Mouse (Mus musculus) hindbrain, embryonic 15.5 days (tissue): Measurements from ENCODE around the gene Colgalt2. TPM values are rescaled to one million over a fixed set of nuclear protein-coding genes. Genes with fewer than 3 reads are reported as not detected.

Experiments used
- ATAC-seq: fragments of 200-750 bp; cut with Nextera tagmentation; 2 replicates; pipeline ENCODE4 v1.8.0; 2017; ENCODE audit warnings: low read depth, moderate number of reproducible peaks, moderate TSS enrichment; ENCODE audit not compliant: low FRiP score
- H3K27ac ChIP-seq: fragments of 300-500 bp; sonication (generic); replicated peaks from 2 replicates; pipeline ENCODE4 v1.5.1; 2015; ENCODE audit warnings: mild to moderate bottlenecking, inconsistent platforms
- H3K27me3 ChIP-seq: fragments of 300-500 bp; sonication (generic); 2 replicates; pipeline ENCODE4 v1.6.1; 2015; ENCODE audit warnings: control low read depth, inconsistent platforms
- H3K36me3 ChIP-seq: fragments of 300-500 bp; sonication (generic); 2 replicates; pipeline ENCODE4 v1.6.1; 2015; ENCODE audit warnings: control low read depth, inconsistent platforms
- H3K4me1 ChIP-seq: fragments of 300-500 bp; sonication (generic); replicated peaks from 2 replicates; pipeline ENCODE4 v1.6.1; 2015; ENCODE audit warnings: control low read depth, inconsistent platforms
- H3K4me2 ChIP-seq: fragments of 300-500 bp; sonication (generic); 2 replicates; pipeline ENCODE4 v1.6.1; 2015; ENCODE audit warnings: moderate library complexity, mild to moderate bottlenecking, inconsistent platforms
- H3K4me3 ChIP-seq: fragments of 300-500 bp; sonication (generic); 2 replicates; pipeline ENCODE4 v1.5.1; 2015; ENCODE audit warnings: mild to moderate bottlenecking, inconsistent platforms
- H3K9ac ChIP-seq: fragments of 300-500 bp; sonication (generic); 2 replicates; pipeline ENCODE4 v1.6.1; 2015; ENCODE audit warnings: inconsistent platforms
- H3K9me3 ChIP-seq: fragments of 300-500 bp; sonication (generic); 2 replicates; pipeline ENCODE4 v1.6.1; 2016; ENCODE audit warnings: control low read depth, inconsistent platforms
- WGBS: fragments of 180-500 bp; shearing (Covaris S2); methylation state at CpG from one replicate; pipeline ENCODE4 v1.1.7; 2015; 5-methylcytosine and 5-hydroxymethylcytosine counted together
- polyA plus RNA-seq: library from polyadenylated mRNA; unstranded; fragments of >200 nt; fragmentation: Nextera tagmentation; extraction: Ambion mirVana; gene quantifications from 2 replicates; pipeline ENCODE4 v1.2.1, GENCODE M21; 2015

The Colgalt2 gene
- polyA plus RNA-seq, 1 experiment from 2014 or later, result 3.7 TPM

- ATAC-seq, result no peak
These were observed 106.5 kb downstream of the Colgalt2 start for GRCm38 (mm10) chr1:152506175-152506574.

GRCm38 (mm10) chr1:152506726-152507125 is 107.1 kb downstream of the Colgalt2 start:
- no peak overlapping the region for H3K4me3 ChIP-seq
- no peak for ATAC-seq
- no peak overlapping the region for H3K27ac ChIP-seq
- no peaks in the 10 kb centered on the region for H3K4me1 ChIP-seq
- H3K27me3 ChIP-seq, result no peaks in the 10 kb centered on the region
- no peaks in the 10 kb centered on the region for H3K9me3 ChIP-seq
- WGBS, result 93% methylated on average over 7 of the region's 7 CpGs
- H3K4me2 ChIP-seq, result no peak overlapping the region
- H3K9ac ChIP-seq, result no peak overlapping the region
- H3K36me3 ChIP-seq, result no peaks in the 10 kb centered on the region

More at GRCm38 (mm10) chr1:152506175-152506574, 106.5 kb downstream of the Colgalt2 start:
- Histone ChIP-seq H3K27ac (no peak overlapping the region), H3K27me3 (no peaks in the 10 kb centered on the region), H3K9ac (no peak overlapping the region), H3K4me2 (no peak overlapping the region), H3K4me3 (no peak overlapping the region), H3K4me1 (no peaks in the 10 kb centered on the region), H3K9me3 (no peaks in the 10 kb centered on the region), H3K36me3 (no peaks in the 10 kb centered on the region)
- 90% methylated on average over 5 of the region's 5 CpGs for WGBS

DNA sequence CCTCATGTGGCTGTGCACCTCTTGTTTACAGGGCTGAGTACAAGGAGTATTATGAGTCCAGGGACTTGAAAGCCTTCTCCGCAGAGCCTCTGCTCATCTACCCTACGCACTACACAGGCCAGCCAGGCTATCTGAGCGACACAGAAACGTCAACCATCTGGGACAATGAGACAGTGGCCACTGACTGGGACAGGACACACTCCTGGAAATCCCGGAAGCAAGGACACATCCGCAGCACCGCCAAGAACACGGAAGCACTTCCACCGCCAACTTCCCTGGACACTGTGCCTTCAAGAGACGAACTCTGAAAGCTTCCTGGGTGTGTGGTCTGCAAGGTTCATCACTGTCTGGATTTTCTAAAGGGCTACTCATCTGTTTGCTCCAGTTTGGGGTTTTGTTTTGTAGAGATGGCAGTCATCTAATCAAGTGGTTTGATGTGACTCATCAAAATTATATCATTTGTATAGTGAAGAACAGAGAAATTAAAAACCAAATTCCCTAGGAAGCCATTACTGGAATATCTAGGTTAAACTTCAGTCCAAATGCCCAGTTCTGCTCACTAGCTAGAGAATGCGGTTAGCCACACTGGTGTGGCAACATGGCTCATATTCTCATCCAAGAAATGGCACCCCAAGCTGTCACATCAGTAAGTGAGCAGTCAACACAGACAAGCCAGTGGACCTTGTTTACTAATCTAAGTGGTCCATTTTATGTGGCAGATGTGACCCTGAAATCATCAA is 109.0 kb downstream of the Colgalt2 start:
- no peak for ATAC-seq
- no peaks in the 10 kb centered on the region for H3K4me1 ChIP-seq
- 95% methylated on average over 11 of the region's 11 CpGs for WGBS
- H3K27me3 ChIP-seq, result no peaks in the 10 kb centered on the region
- H3K4me2 ChIP-seq, result no peak overlapping the region
- H3K36me3 ChIP-seq, result no peaks in the 10 kb centered on the region
- no peak overlapping the region for H3K4me3 ChIP-seq
- no peaks in the 10 kb centered on the region for H3K9me3 ChIP-seq
- H3K27ac ChIP-seq, result no peak overlapping the region
- H3K9ac ChIP-seq, result no peak overlapping the region

GRCm38 (mm10) chr1:152511237-152511636 is 111.6 kb downstream of the Colgalt2 start:
- WGBS, result 74% methylated on average over 4 of the region's 4 CpGs
- Histone ChIP-seq H3K27me3 (no peaks in the 10 kb centered on the region), H3K4me3 (no peak overlapping the region), H3K27ac (no peak overlapping the region), H3K9me3 (no peaks in the 10 kb centered on the region), H3K4me1 (peaks cover 4% of the 10 kb centered on the region; the same call in 1 of the 2 replicates), H3K4me2 (no peak overlapping the region), H3K9ac (no peak overlapping the region), H3K36me3 (no peaks in the 10 kb centered on the region)
- no peak for ATAC-seq

- Histone ChIP-seq H3K27me3 (no peaks in the 10 kb centered on the region), H3K4me1 (peaks cover 4% of the 10 kb centered on the region; the same call in 1 of the 2 replicates), H3K36me3 (no peaks in the 10 kb centered on the region; the same call in 1 of the 2 replicates), H3K4me2 (no peak overlapping the region), H3K27ac (0 out of 2 replicates have a peak overlapping the region, but pooled peaks have one; percentile 1), H3K9ac (no peak overlapping the region), H3K4me3 (no peak overlapping the region), H3K9me3 (no peaks in the 10 kb centered on the region)
- ATAC-seq, result no peak; the same call in 1 of the 2 replicates
- 74% methylated on average over 4 of the region's 4 CpGs for WGBS
These were observed 114.6 kb downstream of the Colgalt2 start for GRCm38 (mm10) chr1:152514256-152514655.

DNA sequence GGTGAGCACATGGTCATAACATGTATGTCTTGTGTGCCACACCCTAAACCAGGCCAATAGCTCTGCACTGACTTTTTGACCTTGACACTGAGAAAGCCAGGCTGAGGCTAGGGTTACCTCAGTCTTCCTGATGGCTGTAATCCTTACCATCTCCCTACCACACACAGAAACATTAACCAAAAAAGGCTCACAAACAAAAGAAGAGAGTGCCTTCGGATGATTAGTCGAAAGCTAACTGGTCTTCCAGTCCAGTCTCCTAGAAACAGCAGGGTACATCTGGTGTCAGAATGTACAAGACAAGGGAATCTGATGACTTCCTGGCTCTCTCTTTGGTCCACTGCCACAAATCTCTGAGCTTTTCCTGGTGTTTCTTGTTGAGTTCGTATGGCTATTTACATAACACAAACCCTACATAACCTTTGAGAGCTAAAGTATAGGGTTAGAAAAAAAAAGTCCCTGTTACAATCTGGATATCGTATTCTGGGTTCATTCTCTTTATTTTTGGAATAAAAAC is 117.5 kb downstream of the Colgalt2 start:
- H3K27me3 ChIP-seq, result no peaks in the 10 kb centered on the region
- ATAC-seq, result no peak
- 87% methylated on average over 4 of the region's 4 CpGs for WGBS
- H3K36me3 ChIP-seq, result peaks cover 4% of the 10 kb centered on the region; the same call in 1 of the 2 replicates
- H3K4me2 ChIP-seq, result no peak overlapping the region
- peaks cover 4% of the 10 kb centered on the region; the same call in 1 of the 2 replicates for H3K4me1 ChIP-seq
- no peak overlapping the region for H3K9ac ChIP-seq
- H3K27ac ChIP-seq, result no peak overlapping the region
- H3K9me3 ChIP-seq, result no peaks in the 10 kb centered on the region
- no peak overlapping the region for H3K4me3 ChIP-seq

- H3K27me3 ChIP-seq, result no peaks in the 10 kb centered on the region
- H3K9me3 ChIP-seq, result no peaks in the 10 kb centered on the region
- 94% methylated on average over 8 of the region's 8 CpGs for WGBS
- no peak overlapping the region for H3K4me3 ChIP-seq
- H3K4me2 ChIP-seq, result no peak overlapping the region
- no peak overlapping the region for H3K9ac ChIP-seq
- peaks cover 4% of the 10 kb centered on the region; the same call in 1 of the 2 replicates for H3K4me1 ChIP-seq
- H3K36me3 ChIP-seq, result peaks cover 4% of the 10 kb centered on the region; the same call in 1 of the 2 replicates
- no peak overlapping the region for H3K27ac ChIP-seq
- no peak for ATAC-seq
These were observed 119.3 kb downstream of the Colgalt2 start for GRCm38 (mm10) chr1:152518971-152519370.

GRCm38 (mm10) chr1:152520798-152521575 is 121.4 kb downstream of the Colgalt2 start:
- Histone ChIP-seq H3K9ac (no peak overlapping the region), H3K4me2 (no peak overlapping the region), H3K4me1 (peaks cover 5% of the 10 kb centered on the region; the same call in 1 of the 2 replicates), H3K4me3 (no peak overlapping the region), H3K27ac (no peak overlapping the region), H3K36me3 (peaks cover 9% of the 10 kb centered on the region; the same call in 1 of the 2 replicates), H3K27me3 (no peaks in the 10 kb centered on the region), H3K9me3 (no peaks in the 10 kb centered on the region)
- no peak for ATAC-seq
- 75% methylated on average over 16 of the region's 16 CpGs for WGBS

GRCm38 (mm10) chr1:152522226-152522625 is 122.6 kb downstream of the Colgalt2 start:
- no peak for ATAC-seq
- peaks cover 9% of the 10 kb centered on the region; the same call in 1 of the 2 replicates for H3K36me3 ChIP-seq
- no peak overlapping the region for H3K9ac ChIP-seq
- H3K27me3 ChIP-seq, result no peaks in the 10 kb centered on the region
- H3K27ac ChIP-seq, result no peak overlapping the region
- H3K4me2 ChIP-seq, result no peak overlapping the region
- H3K4me3 ChIP-seq, result no peak overlapping the region
- H3K4me1 ChIP-seq, result peaks cover 5% of the 10 kb centered on the region; the same call in 1 of the 2 replicates
- 91% methylated on average over 3 of the region's 3 CpGs for WGBS
- no peaks in the 10 kb centered on the region for H3K9me3 ChIP-seq

- Histone ChIP-seq H3K9me3 (no peaks in the 10 kb centered on the region), H3K4me3 (no peak overlapping the region), H3K27me3 (no peaks in the 10 kb centered on the region), H3K36me3 (peaks cover 9% of the 10 kb centered on the region; the same call in 1 of the 2 replicates), H3K9ac (no peak overlapping the region), H3K4me2 (no peak overlapping the region), H3K27ac (no peak overlapping the region), H3K4me1 (peaks cover 5% of the 10 kb centered on the region; the same call in 1 of the 2 replicates)
- ATAC-seq, result no peak
- 82% methylated on average over 11 of the region's 11 CpGs for WGBS
These were observed 123.7 kb downstream of the Colgalt2 start for GRCm38 (mm10) chr1:152523292-152523691.

DNA sequence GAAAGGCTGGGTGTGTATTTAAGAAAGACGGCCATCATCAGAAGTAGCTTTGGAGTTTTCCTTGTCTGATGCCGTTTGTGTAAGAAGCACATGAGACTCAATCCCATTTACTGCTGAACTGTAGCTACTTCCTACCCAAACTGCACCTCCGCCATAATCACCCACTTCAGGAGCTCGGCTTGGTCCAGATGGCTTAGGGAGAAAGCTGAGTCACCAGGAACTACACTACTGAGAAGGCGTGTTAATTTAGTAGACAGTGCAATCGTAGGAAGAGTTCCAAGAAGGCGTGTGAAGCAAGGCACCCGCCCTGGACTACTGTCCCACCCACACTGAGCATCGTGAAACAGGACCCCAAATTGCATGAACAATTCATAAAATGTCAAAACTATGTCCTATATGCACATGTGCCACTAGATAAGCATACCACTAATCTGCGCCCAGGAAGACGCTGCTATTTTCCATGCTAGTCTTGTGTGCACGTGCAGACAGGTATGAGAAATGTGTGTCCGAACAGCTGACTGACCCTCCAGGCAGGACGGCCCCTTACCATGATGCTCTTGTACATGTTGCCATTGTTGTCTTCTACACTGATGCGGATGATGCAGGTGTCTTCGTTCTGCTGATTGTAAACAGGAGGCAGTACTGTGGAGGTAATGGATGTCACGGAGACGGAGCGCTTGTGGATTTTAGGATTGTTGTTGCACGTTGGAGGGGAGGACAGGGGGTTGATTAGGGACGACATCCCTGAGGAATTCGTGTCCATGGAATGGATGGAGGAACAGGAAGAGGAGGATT is 124.7 kb downstream of the Colgalt2 start:
- Histone ChIP-seq H3K9me3 (no peaks in the 10 kb centered on the region), H3K9ac (no peak overlapping the region), H3K36me3 (0 out of 2 replicates have a peak, but pooled peaks cover 9% of the 10 kb centered on the region), H3K4me1 (peaks cover 5% of the 10 kb centered on the region; the same call in 1 of the 2 replicates), H3K27me3 (no peaks in the 10 kb centered on the region), H3K27ac (no peak overlapping the region), H3K4me3 (no peak overlapping the region), H3K4me2 (no peak overlapping the region)
- 88% methylated on average over 22 of the region's 22 CpGs for WGBS
- ATAC-seq, result no peak
